Mouse (Mus musculus) megakaryocyte, embryonic 14.5 days (primary cell): ENCODE measurements around the gene Wrap53. TPM values are rescaled to one million over a fixed set of nuclear protein-coding genes. Genes with fewer than 3 reads are reported as not detected.

Experiments used
- H3K27me3 ChIP-seq: replicated peaks from 2 replicates; pipeline ENCODE3; 2012; ENCODE audit warnings: inconsistent platforms
- H3K36me3 ChIP-seq: replicated peaks from 2 replicates; pipeline ENCODE3; 2012; ENCODE audit warnings: low read length, inconsistent platforms, mixed read lengths
- H3K4me1 ChIP-seq: 2 replicates; pipeline ENCODE4 v1.6.1; 2012; ENCODE audit warnings: inconsistent platforms
- H3K4me3 ChIP-seq: replicated peaks from 2 replicates; pipeline ENCODE3; 2012; ENCODE audit warnings: moderate library complexity, mild to moderate bottlenecking, inconsistent platforms
- H3K9me3 ChIP-seq: 2 replicates; pipeline ENCODE4 v1.6.1; 2012; ENCODE audit warnings: inconsistent platforms
- FLI1 ChIP-seq: IDR thresholded peaks from 2 replicates; pipeline ENCODE4 v1.6.1; 2012; ENCODE audit warnings: low read length, inconsistent platforms, mixed read lengths
- GATA1 ChIP-seq: IDR thresholded peaks from 3 replicates; pipeline ENCODE4 v1.6.1; 2012; ENCODE audit warnings: mixed read lengths, low read length, inconsistent platforms, borderline replicate concordance
- polyA plus RNA-seq: library from polyadenylated mRNA; stranded (reverse); fragments of >175 nt; gene quantifications from 2 replicates; pipeline ENCODE4 v1.2.3, GENCODE M21; 2012; ENCODE audit warnings: low replicate concordance; ENCODE audit not compliant: insufficient read depth

The Wrap53 gene
- polyA plus RNA-seq, 1 experiment = 19.7 TPM

- peaks cover 57% of the 10 kb centered on the region for H3K27me3 ChIP-seq
- peaks cover 35% of the 10 kb centered on the region for H3K4me1 ChIP-seq
- TF ChIP-seq GATA1 = no peak
- no peak for TF ChIP-seq FLI1
- no peaks in the 10 kb centered on the region for H3K9me3 ChIP-seq
- no peaks in the 10 kb centered on the region for H3K36me3 ChIP-seq
- peak overlapping the region; percentile 88 for H3K4me3 ChIP-seq
These were observed 33.6 kb upstream of the Wrap53 start for GRCm38 (mm10) chr11:69613553-69614256.

- Histone ChIP-seq H3K36me3 (no peaks in the 10 kb centered on the region), H3K4me1 (peaks cover 35% of the 10 kb centered on the region), H3K9me3 (no peaks in the 10 kb centered on the region), H3K4me3 (no peak overlapping the region), H3K27me3 (peaks cover 31% of the 10 kb centered on the region)
- TF ChIP-seq GATA1 = no peak
- no peak for TF ChIP-seq FLI1
These were observed 30.8 kb upstream of the Wrap53 start for GRCm38 (mm10) chr11:69610899-69611298.

- TF ChIP-seq FLI1 (no peak), GATA1 (no peak)
- H3K36me3 ChIP-seq = no peaks in the 10 kb centered on the region
- no peaks in the 10 kb centered on the region for H3K9me3 ChIP-seq
- no peak overlapping the region for H3K4me3 ChIP-seq
- peaks cover 43% of the 10 kb centered on the region for H3K4me1 ChIP-seq
- H3K27me3 ChIP-seq = peaks cover 32% of the 10 kb centered on the region
These were observed 29.4 kb upstream of the Wrap53 start for GRCm38 (mm10) chr11:69609416-69609815.

- peaks cover 45% of the 10 kb centered on the region for H3K4me1 ChIP-seq
- H3K4me3 ChIP-seq = no peak overlapping the region
- no peaks in the 10 kb centered on the region for H3K36me3 ChIP-seq
- TF ChIP-seq FLI1 = no peak
- no peak for TF ChIP-seq GATA1
- H3K9me3 ChIP-seq = no peaks in the 10 kb centered on the region
- peaks cover 40% of the 10 kb centered on the region for H3K27me3 ChIP-seq
These were observed 28.5 kb upstream of the Wrap53 start for GRCm38 (mm10) chr11:69608525-69608924.

GRCm38 (mm10) chr11:69606832-69607231 lies 26.8 kb upstream of the Wrap53 start:
- Histone ChIP-seq H3K4me1 (peaks cover 57% of the 10 kb centered on the region), H3K4me3 (no peak overlapping the region)

GRCm38 (mm10) chr11:69606491-69606795 lies 26.4 kb upstream of the Wrap53 start:
- H3K9me3 ChIP-seq = no peaks in the 10 kb centered on the region
- peaks cover 61% of the 10 kb centered on the region for H3K4me1 ChIP-seq
- no peaks in the 10 kb centered on the region for H3K36me3 ChIP-seq
- TF ChIP-seq FLI1 (no peak), GATA1 (no peak)
- H3K27me3 ChIP-seq = peaks cover 39% of the 10 kb centered on the region
- peak overlapping the region; percentile 93 for H3K4me3 ChIP-seq

More at GRCm38 (mm10) chr11:69606832-69607231, 26.8 kb upstream of the Wrap53 start:
- peaks cover 38% of the 10 kb centered on the region for H3K27me3 ChIP-seq
- TF ChIP-seq FLI1 (no peak), GATA1 (no peak)
- no peaks in the 10 kb centered on the region for H3K9me3 ChIP-seq
- H3K36me3 ChIP-seq = no peaks in the 10 kb centered on the region

- H3K4me1 ChIP-seq = peaks cover 63% of the 10 kb centered on the region
These were observed 25.9 kb upstream of the Wrap53 start, which contains the start of gene Atp1b2 for GRCm38 (mm10) chr11:69605726-69606490. Gene Atp1b2, minus strand, starts transcription at chr11:69605942.

GRCm38 (mm10) chr11:69604795-69605664 lies 25.0 kb upstream of the Wrap53 start:
- Histone ChIP-seq H3K4me3 (peak overlapping the region; percentile 93), H3K36me3 (no peaks in the 10 kb centered on the region), H3K4me1 (peaks cover 67% of the 10 kb centered on the region), H3K9me3 (no peaks in the 10 kb centered on the region), H3K27me3 (peaks cover 35% of the 10 kb centered on the region)
- TF ChIP-seq FLI1 (no peak), GATA1 (no peak)

More at GRCm38 (mm10) chr11:69605726-69606490, 25.9 kb upstream of the Wrap53 start, which contains the start of gene Atp1b2:
- H3K9me3 ChIP-seq = no peaks in the 10 kb centered on the region
- H3K4me3 ChIP-seq = peak within 1 kb of the TSS; percentile 93
- TF ChIP-seq FLI1 (no peak), GATA1 (no peak)
- no peaks in the 10 kb centered on the region for H3K36me3 ChIP-seq
- peaks cover 36% of the 10 kb centered on the region for H3K27me3 ChIP-seq

- Histone ChIP-seq H3K4me3 (no peak overlapping the region), H3K4me1 (peaks cover 71% of the 10 kb centered on the region), H3K9me3 (no peaks in the 10 kb centered on the region), H3K27me3 (peaks cover 35% of the 10 kb centered on the region), H3K36me3 (no peaks in the 10 kb centered on the region)
- no peak for TF ChIP-seq GATA1
- no peak for TF ChIP-seq FLI1
These were observed 24.3 kb upstream of the Wrap53 start for GRCm38 (mm10) chr11:69604347-69604746.

- TF ChIP-seq GATA1 (no peak), FLI1 (no peak)
- Histone ChIP-seq H3K27me3 (peaks cover 35% of the 10 kb centered on the region), H3K4me3 (no peak overlapping the region), H3K36me3 (no peaks in the 10 kb centered on the region), H3K9me3 (no peaks in the 10 kb centered on the region), H3K4me1 (peaks cover 72% of the 10 kb centered on the region)
These were observed 23.5 kb upstream of the Wrap53 start for GRCm38 (mm10) chr11:69603516-69603915.
